Mouse (Mus musculus) kidney, adult 2 months (tissue): ENCODE measurements around the gene Napb. TPM values are rescaled to one million over a fixed set of nuclear protein-coding genes. Genes with fewer than 3 reads are reported as not detected.
A peak's percentile ranks its signal among the peaks of the same experiment; 100 is the strongest.
"Not testable (repeated sequence)": the region's sequence is repeated elsewhere in the genome, so short reads cannot be mapped to it uniquely, and the experiment has no call there.

Experiments used
- DNase-seq: peaks from one replicate; pipeline ENCODE4 v3.0.0; 2021
- H3K27ac ChIP-seq: fragments of 200-500 bp; 2 replicates; pipeline ENCODE4 v1.5.1; 2012; ENCODE audit warnings: low read depth, low read length, control low read depth, inconsistent platforms; ENCODE audit not compliant: insufficient read depth
- H3K27me3 ChIP-seq: fragments of 200-500 bp; replicated peaks from 2 replicates; pipeline ENCODE4 v1.6.1; 2012; ENCODE audit warnings: mild to moderate bottlenecking, moderate library complexity, low read length, inconsistent platforms; ENCODE audit not compliant: control insufficient read depth, insufficient read depth
- H3K36me3 ChIP-seq: fragments of 200-500 bp; 2 replicates; pipeline ENCODE4 v1.6.1; 2012; ENCODE audit warnings: mild to moderate bottlenecking, moderate library complexity, low read length, inconsistent platforms; ENCODE audit not compliant: control insufficient read depth, insufficient read depth
- H3K4me1 ChIP-seq: fragments of 200-500 bp; 2 replicates; pipeline ENCODE4 v1.6.1; 2011; ENCODE audit warnings: low read length; ENCODE audit not compliant: control insufficient read depth, insufficient read depth
- H3K4me3 ChIP-seq: fragments of 200-500 bp; 2 replicates; pipeline ENCODE4 v1.5.1; 2011; ENCODE audit warnings: mild to moderate bottlenecking, low read depth, low read length, control low read depth; ENCODE audit not compliant: insufficient read depth
- CTCF ChIP-seq: fragments of 200-500 bp; conservative IDR thresholded peaks from 2 replicates; pipeline ENCODE4 v1.5.1; 2011; ENCODE audit warnings: low read depth, mild to moderate bottlenecking, control low read depth, low read length, moderate library complexity, mixed read lengths; ENCODE audit not compliant: insufficient read depth, insufficient read length
- POLR2A ChIP-seq: fragments of 200-500 bp; IDR thresholded peaks from one replicate; pipeline ENCODE4 v1.6.1; 2011; ENCODE audit warnings: low read depth, low read length, control low read depth
- WGBS: fragments of 180-500 bp; shearing (Covaris S2); methylation state at CpG from one replicate; pipeline ENCODE4 v1.1.7; 2018; 5-methylcytosine and 5-hydroxymethylcytosine counted together
- polyA plus RNA-seq: library from polyadenylated mRNA; depleted of rRNA; stranded (reverse); fragments of >200 nt; gene quantifications from 2 replicates; pipeline ENCODE4 v1.2.3, GENCODE M21; 2012; rRNA removed

Napb gene
- 0.99 and 1.5 TPM in 2 replicates for polyA plus RNA-seq

DNA sequence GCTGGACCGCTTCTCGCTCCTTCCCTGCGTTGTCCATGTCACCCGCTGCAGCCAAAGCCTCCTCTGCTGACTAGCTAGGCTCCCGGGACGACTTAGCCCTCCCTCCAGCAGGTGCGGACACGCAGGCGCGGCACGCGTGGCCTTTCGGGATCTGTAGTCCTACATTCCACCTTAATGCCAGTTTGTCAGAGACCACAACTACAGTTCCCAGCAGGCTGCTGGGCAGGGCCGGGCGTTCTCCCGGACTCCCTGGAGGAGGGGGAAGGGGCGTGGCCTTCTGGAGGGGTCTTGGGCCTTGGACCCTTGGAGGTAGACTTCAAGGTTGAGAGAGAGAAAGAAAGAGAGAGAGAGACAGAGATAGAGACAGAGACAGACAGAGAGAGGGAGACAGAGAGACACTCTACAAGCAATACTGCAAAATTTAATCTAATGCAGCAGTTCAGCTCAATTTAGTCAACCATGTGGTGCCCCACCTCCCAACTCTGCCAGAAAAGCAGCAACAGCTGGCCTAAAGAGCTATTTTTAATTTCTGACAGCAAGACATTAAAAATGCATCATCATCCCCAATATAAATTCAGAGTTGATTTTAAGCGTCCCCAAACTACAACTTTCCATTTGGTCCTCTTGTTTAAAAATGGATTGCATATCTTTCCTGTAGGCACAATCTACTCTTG lies at the start of gene Napb:
TSS of gene Napb (minus strand) at position 141 of the 674 bp plus-strand sequence.
- H3K36me3 ChIP-seq, result no peaks in the 10 kb centered on the region
- no peaks in the 10 kb centered on the region; the same call in 1 of the 2 replicates for H3K4me1 ChIP-seq
- peak within 1 kb of the TSS; percentile 80 for H3K4me3 ChIP-seq
- no peak within 1 kb of the TSS for H3K27ac ChIP-seq
- peak; percentile 97 for DNase-seq
- TF ChIP-seq POLR2A, result peak; percentile 95
- TF ChIP-seq CTCF, result no peak
- no peaks in the 10 kb centered on the region for H3K27me3 ChIP-seq
- WGBS, result 5% methylated on average over 18 of the region's 18 CpGs

DNA sequence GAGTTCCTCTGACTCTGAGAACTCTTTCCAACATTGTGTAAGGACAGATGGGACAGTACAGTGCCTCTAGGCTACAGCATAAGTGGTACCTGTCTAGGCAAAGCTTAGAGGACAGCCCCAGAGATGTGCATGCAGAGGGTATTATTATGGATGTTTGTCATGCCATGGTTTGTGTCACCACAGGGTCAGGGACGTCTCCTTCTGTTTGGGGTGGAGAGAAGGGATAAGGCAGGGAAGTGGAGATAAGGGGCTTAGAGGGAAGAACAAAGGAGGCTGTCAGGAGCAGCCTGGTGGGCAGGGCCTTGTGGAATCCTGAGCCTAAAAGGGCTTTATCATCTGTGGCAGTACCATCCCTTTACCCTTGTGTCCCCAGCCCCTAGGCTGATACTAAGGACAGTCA lies 49.4 kb upstream of the Napb start, which contains the start of gene 8030411F24Rik:
TSS of gene 8030411F24Rik (plus strand) at position 301 of the 400 bp plus-strand sequence.
- H3K27me3 ChIP-seq, result no peaks in the 10 kb centered on the region
- 27% methylated on average over 1 of the region's 1 CpGs for WGBS
- no peak for DNase-seq
- H3K4me3 ChIP-seq, result no peak within 1 kb of the TSS
- TF ChIP-seq CTCF, result no peak
- no peak for TF ChIP-seq POLR2A
- H3K36me3 ChIP-seq, result no peaks in the 10 kb centered on the region
- H3K27ac ChIP-seq, result no peak within 1 kb of the TSS
- H3K4me1 ChIP-seq, result no peaks in the 10 kb centered on the region

DNA sequence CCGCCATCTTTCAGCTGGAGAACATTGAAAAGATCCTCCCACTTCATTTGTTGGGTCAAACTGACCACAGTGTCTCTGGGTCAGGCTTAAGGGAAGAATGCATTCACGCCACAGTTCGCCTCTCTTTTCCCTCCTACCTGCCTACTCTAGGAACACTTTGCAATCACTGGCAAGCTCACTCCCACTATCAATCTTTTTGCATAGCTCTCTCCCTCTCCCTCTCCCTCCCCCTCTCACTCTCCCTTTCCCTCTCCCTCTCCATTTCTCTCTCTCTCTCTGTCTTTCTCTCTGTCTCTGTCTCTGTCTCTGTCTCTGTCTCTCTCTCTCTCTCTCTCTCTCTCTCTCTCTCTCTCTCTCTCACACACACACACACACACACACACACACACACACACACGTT lies 39.1 kb upstream of the Napb start, which contains the start of gene Cst11:
TSS of gene Cst11 (minus strand) at position 101 of the 400 bp plus-strand sequence.
- not testable (repeated sequence) for DNase-seq, H3K4me3 ChIP-seq, H3K27me3 ChIP-seq, H3K36me3 ChIP-seq, H3K4me1 ChIP-seq, H3K27ac ChIP-seq
- 80% methylated on average over 4 of the region's 4 CpGs for WGBS

DNA sequence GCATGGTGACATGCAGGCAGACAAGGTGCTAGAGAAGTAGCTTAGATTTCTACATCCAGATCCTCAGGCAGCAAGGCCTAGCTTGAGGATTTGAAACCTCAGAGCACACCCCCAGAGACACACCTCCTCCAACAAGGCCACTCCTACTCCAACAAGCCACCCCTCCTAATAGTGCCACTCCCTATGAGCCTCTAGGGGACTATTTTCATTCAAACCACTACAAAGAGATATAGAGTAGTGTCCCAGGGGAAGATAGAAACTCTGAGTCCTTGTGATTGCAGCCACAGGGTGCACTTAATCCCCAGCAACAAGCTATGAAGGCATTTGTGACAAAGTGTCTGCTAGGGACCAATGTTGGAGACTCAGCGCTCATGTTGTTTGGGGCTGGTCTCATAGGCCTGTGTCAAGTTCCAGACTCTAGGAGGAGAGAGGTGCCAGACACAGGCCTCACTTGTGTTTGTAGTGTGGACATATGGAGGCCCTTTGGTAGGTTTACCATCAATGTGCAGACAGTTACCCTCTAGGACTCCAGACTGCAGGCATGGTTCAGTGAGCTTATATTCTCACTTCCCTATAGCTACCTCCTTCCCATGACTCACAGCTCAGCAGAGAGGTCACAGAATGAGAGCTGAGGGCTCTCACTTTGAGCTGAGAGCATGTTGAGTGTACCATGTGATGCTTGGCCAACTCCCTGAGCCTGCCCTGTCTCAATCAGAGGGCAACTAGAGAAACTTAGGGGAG lies 31.6 kb upstream of the Napb start:
- H3K4me3 ChIP-seq, result no peak overlapping the region
- no peaks in the 10 kb centered on the region for H3K4me1 ChIP-seq
- TF ChIP-seq CTCF, result no peak
- no peak for TF ChIP-seq POLR2A
- DNase-seq, result no peak
- H3K27me3 ChIP-seq, result no peaks in the 10 kb centered on the region; the same call in 1 of the 2 replicates
- 98% methylated on average over 1 of the region's 1 CpGs for WGBS
- no peak overlapping the region for H3K27ac ChIP-seq
- no peaks in the 10 kb centered on the region for H3K36me3 ChIP-seq

DNA sequence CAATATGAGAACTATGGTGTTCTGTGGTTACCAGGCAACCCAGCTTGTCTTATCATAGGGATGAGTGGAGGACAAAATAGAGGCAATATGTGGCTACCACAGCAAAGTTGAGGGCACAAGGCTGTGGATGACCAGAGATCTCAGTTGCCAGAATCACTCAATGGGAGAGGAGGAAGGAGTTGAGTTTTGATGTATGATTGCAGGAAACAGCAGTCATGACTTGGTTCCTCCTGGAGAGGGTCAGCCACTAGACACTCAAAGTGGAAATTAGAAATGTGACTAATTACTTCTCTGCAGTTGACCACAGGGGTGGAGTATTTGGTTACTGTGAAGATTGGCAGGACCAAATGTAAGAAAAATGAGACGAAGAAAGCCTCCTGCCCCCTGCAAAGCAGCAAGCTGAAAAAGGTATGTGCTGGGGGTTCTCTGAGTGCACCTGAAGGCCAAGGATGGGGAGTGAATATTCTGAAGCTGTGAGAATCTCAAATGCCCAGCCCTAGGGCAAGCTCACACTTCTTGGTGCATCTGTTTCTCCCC lies 22.1 kb upstream of the Napb start:
- 29% methylated on average over 1 of the region's 1 CpGs for WGBS
- no peak for TF ChIP-seq CTCF
- no peak for TF ChIP-seq POLR2A
- no peaks in the 10 kb centered on the region for H3K36me3 ChIP-seq

DNA sequence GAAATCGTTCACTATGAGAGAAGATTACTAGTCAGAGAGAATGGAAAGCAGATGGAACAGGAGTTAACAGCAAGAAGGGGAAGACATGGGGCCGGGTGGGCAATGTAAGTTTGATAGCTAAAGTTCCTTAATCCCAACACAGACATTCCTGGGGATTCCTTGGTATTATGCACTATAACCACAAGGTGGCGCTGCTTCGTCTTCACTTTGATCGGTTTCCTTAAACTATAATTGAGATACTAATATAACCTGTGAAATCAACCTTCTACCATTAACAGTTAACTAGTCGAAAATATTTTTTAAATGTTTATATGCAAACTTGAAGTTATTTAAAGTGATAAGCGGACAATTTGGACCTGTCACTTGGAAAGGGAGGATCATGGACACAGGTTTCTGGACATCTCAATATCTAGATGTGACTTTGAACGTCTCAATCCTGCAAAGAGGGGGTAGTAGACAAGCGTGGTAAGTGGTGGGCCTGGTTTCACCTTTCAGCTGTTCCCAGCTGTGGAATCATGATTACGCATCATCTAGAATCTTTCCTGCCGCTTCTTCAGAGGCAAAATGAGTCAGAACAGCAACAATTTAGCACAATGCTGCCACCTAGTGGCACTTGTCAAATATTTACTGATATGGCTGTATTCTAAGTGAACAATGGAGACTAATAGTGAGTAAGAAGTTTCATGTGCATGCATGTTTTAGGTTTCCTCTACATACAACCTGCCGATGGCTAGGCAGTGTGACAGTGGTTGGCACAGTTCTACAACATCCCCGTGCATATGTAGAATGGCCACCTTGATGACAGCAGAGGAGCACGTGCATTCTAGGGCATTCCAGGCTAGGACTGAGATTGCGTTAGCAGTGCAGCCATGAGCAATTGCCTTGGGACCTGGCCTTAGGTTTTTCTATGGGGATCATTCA lies 19.9 kb upstream of the Napb start:
- peak overlapping the region; percentile 59 for H3K4me3 ChIP-seq
- no peak for TF ChIP-seq POLR2A
- peak; percentile 26; the same call in 1 of the 2 replicates for TF ChIP-seq CTCF
- 15% methylated on average over 15 of the region's 15 CpGs for WGBS

More for the DNA sequence above, 22.1 kb upstream of the Napb start:
- no peak for DNase-seq
- peaks cover 3% of the 10 kb centered on the region; the same call in 1 of the 2 replicates for H3K4me1 ChIP-seq
- no peaks in the 10 kb centered on the region for H3K27me3 ChIP-seq
- H3K27ac ChIP-seq, result no peak overlapping the region
- no peak overlapping the region for H3K4me3 ChIP-seq

More for the DNA sequence above, 19.9 kb upstream of the Napb start:
- no peak overlapping the region for H3K27ac ChIP-seq
- H3K27me3 ChIP-seq, result no peaks in the 10 kb centered on the region
- no peaks in the 10 kb centered on the region for H3K36me3 ChIP-seq
- DNase-seq, result peak; percentile 86
- peaks cover 3% of the 10 kb centered on the region; the same call in 1 of the 2 replicates for H3K4me1 ChIP-seq
